Mouse (Mus musculus): Measurements from ENCODE around the gene Cxcr5.
A peak's percentile ranks its signal among the peaks of the same experiment; 100 is the strongest.

Cxcr5 gene

DNA sequence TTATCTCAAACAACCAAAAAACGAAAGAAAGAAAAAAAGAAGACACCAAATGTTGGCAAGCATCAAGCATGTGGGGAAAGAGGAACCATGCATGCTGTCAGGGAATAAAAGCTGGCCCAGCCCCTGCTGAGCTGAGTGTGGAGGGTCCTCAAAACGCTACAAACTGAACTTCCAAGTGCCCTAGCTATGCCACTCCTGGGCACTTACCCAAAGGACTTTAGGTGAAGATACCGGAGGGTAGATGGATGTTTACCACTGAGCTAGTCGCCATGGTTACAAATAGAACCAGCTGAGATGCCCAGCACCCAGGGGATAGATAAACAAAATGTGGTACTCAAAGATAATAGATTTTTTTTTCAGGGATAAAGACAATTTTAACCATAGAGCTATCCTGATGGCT lies at the start of gene Cxcr5:
Gene Cxcr5 (minus strand): TSS at position 281 of the 400 bp plus-strand sequence.
- no peak for DNase-seq (ENCODE audit: extremely low read depth, low read depth, low spot score)

- no peak for DNase-seq (ENCODE audit: extremely low read depth, low read depth, low spot score)
These were observed 48.7 kb upstream of the Cxcr5 start for GRCm38 (mm10) chr9:44610371-44610770.

GRCm38 (mm10) chr9:44607306-44607705 lies 45.6 kb upstream of the Cxcr5 start:
- DNase-seq (ENCODE audit: extremely low read depth, low read depth, low spot score), result no peak

GRCm38 (mm10) chr9:44606646-44607045 lies 45.0 kb upstream of the Cxcr5 start:
- no peak for DNase-seq (ENCODE audit: extremely low read depth, low read depth, low spot score)

GRCm38 (mm10) chr9:44605616-44606165 lies 44.0 kb upstream of the Cxcr5 start:
- no peak for DNase-seq (ENCODE audit: extremely low read depth, low read depth, low spot score)

DNA sequence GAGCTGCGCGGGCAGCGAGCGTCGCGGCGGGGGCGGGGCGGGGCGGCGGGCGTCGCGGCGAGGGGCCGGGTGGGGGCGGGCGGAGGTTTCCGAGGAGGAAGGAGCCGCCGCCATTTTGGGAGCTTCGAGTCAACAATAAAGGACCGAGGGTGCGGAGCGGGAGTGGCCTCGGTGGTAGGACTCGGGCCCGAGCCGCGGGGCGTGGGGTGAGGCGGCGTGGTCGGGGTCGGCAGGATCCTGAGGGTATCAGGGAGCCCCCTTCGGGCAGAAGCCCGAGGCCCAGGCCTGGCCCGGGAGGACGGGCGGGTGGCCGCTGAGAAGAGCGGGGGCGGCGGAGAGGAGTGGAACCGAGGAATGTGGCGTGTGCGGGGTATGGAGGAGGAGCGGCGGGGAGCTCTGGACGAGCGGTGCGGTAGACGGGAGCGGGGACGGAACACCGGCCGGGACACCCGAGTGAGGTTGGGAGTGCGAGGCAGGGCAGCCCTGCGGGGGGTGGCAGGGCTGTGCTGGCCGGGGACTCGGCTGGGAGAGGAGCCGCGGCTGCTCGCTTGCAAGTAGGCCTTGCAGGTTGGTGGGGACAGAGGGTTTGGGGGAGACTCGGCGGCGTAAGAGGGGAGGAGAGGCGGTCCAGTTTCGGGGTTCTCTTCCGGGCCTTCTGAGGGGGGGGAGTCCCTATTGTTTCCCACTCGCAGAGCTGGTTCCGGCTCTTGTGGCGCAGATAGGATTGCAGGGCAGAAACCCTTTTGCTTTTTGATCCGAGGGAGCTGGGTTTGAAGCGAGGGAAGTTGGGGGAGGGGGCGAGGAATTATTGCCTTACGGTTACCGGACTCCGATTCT lies 43.3 kb upstream of the Cxcr5 start, which contains the start of gene Ddx6:
Gene Ddx6 (plus strand): TSS at position 114 of the 837 bp plus-strand sequence.
- no peak for DNase-seq (ENCODE audit: extremely low read depth, low read depth, low spot score)

- no peak for DNase-seq (ENCODE audit: extremely low read depth, low read depth, low spot score)
These were observed 42.7 kb upstream of the Cxcr5 start for GRCm38 (mm10) chr9:44604290-44604778.

DNA sequence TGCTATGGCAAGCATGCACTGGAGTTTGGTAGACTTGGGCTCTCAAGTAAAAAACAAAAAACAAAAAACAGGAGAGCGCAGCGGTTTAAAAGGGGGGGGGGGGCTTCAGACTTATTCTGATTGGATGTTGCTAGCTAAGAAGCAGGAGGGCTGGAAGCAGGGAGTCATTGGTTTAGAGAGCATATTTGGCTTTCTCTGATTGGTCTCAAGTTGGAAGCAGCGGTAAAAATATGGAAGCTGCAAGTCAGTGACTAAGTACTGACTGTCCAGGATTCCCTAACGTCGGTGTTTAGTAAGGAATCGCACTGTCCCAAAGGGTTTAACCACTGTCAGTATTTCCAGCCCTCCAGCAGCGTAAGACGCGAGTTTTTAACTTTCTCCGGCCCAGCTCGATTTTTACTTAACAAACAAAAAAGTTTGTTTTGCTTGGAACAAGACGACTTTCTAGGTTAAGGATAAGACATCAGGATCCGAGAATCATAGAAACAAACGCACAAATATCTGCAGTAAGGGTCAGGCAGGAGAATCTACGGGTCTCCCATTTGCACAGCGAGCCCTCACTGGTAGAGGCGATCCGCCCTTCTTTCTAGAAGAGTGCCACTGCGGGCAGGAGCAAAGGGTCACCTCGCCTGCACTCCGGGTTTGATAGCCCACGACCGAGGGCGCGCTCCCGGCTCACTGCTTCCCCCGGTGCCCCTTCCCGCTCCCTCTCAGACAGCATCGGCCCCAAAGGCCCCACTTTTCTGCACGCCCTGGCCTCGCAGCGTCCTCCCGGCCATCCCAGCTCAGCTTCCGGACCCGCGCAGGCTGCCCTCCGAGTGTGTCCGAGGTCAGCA lies 42.0 kb upstream of the Cxcr5 start:
- peak; percentile 45 for DNase-seq (ENCODE audit: extremely low read depth, low read depth, low spot score)

DNA sequence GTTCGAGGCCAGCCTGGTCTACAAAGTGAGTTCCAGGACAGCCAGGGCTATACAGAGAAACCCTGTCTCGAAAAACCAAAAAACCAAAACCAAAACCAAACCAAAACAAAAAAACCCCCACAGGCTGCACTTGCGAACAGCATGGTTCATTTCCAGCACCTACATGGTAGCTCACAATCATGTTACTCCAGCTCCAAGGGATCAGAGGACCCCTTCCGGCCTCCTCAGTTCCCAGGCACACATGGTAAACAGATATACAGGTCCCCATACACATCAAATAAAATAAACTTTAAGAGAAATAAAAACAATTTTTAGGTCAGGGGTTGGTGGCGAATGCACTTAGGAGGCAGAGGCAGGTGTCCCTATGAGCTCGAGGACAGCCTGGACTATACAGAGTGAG lies 41.1 kb upstream of the Cxcr5 start:
- DNase-seq (ENCODE audit: extremely low read depth, low read depth, low spot score), result no peak

- DNase-seq (ENCODE audit: extremely low read depth, low read depth, low spot score), result no peak
These were observed 39.1 kb upstream of the Cxcr5 start for GRCm38 (mm10) chr9:44600801-44601200.

GRCm38 (mm10) chr9:44599616-44600015 lies 37.9 kb upstream of the Cxcr5 start:
- no peak for DNase-seq (ENCODE audit: extremely low read depth, low read depth, low spot score)

GRCm38 (mm10) chr9:44598899-44599495 lies 37.3 kb upstream of the Cxcr5 start:
- no peak for DNase-seq (ENCODE audit: extremely low read depth, low read depth, low spot score)

- no peak for DNase-seq (ENCODE audit: extremely low read depth, low read depth, low spot score)
These were observed 36.1 kb upstream of the Cxcr5 start for GRCm38 (mm10) chr9:44597742-44598141.

GRCm38 (mm10) chr9:44595537-44595930 lies 33.9 kb upstream of the Cxcr5 start:
- DNase-seq (ENCODE audit: extremely low read depth, low read depth, low spot score), result no peak

DNA sequence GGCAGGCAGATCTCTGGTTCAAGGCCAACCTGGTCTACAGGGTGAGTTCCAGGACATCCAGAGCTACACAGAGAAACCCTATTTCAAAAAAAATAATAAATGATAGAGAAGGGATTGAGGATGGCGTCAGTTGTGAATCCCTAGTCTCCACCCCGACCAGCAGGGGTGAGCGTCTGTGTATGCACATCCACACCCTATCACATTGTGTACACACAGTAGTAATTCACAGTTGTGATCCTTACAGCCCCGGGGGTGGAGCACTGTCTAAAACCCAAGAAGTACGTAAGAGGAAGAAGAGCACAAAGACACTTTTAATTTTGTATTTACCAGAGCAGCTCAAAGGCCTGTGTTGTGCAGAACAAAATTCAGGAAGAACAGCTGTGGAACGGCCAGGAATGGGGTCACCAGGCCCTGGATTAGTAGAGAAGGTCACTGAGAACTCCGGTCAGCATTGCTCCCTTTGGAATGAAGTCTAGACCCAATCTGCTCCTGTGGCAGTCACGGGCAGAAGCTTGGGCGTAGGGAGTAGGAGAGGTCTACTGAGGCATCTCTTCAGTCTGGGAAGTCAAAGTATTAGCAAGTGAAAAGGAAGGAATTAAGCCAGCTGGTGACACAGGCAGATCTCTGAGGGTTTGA lies 33.3 kb upstream of the Cxcr5 start:
- DNase-seq (ENCODE audit: extremely low read depth, low read depth, low spot score), result no peak

- no peak for DNase-seq (ENCODE audit: extremely low read depth, low read depth, low spot score)
These were observed 32.2 kb upstream of the Cxcr5 start for GRCm38 (mm10) chr9:44593886-44594285.

- no peak for DNase-seq (ENCODE audit: extremely low read depth, low read depth, low spot score)
These were observed 31.5 kb upstream of the Cxcr5 start for GRCm38 (mm10) chr9:44593221-44593620.

DNA sequence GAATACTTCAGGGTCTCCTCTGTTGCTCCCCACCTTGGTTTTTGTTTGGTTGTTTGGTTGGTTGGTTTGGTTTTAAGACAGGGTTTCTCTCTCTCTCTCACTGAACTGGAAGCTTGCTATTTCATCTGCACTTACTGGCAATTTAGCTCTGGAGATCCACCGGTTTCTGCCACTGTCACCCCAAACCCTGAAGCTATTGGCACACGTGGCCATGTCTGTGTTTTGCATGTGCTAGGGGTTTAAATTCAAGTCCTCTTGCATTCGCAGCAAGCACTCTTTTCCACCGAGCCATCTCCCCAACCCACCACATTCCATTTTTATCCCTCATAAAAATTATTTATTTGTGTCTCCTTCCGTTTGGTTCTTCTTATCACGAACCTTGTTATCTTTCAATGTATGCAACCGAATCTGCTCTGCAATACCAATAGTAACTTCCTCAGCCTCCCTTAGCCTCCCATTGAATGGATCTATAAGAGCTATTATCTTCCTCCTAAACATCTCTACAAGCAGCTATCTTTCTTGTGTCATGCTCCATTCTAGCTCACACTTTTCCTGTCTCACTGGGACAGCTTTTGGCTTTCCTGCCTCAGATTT lies 30.0 kb upstream of the Cxcr5 start:
- DNase-seq (ENCODE audit: extremely low read depth, low read depth, low spot score), result no peak

DNA sequence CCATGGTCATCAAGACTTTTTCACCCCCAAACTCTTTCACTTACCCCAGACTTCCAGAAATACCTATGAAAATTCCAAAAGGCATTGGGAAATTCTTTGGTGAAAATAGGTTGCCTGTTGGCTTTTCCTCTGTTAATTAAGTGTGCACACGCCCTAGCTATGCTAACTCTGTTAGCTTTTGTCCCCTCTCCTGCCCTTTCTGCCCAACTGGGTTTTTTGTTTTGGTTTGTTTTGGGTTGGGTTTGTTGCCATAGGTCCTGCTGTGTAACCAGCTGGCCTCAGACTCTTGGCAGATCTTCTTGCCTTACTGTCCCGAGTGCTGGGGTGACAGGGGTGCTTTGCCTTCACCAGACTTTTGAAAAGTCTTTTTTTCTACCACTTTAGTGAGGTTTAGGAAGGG lies 29.3 kb upstream of the Cxcr5 start:
- DNase-seq (ENCODE audit: extremely low read depth, low read depth, low spot score), result no peak

- no peak for DNase-seq (ENCODE audit: extremely low read depth, low read depth, low spot score)
These were observed 27.4 kb upstream of the Cxcr5 start for GRCm38 (mm10) chr9:44589095-44589494.
